Mouse (Mus musculus) embryonic facial prominence, embryonic 11.5 days (tissue): ENCODE data around the gene Col13a1. TPM values are rescaled to one million over a fixed set of nuclear protein-coding genes. Genes with fewer than 3 reads are reported as not detected.

Source experiments
- ATAC-seq: fragments of 200-750 bp; cut with Nextera tagmentation; replicated peaks from 2 replicates; pipeline ENCODE4 v1.8.0; 2017; ENCODE audit warnings: low read depth; ENCODE audit not compliant: insufficient number of reproducible peaks, low FRiP score, low TSS enrichment
- DNase-seq: peaks from one replicate; pipeline ENCODE4 v3.0.0-alpha.2; 2015; ENCODE audit warnings: low spot score
- H3K27ac ChIP-seq: fragments of 300-500 bp; sonication (generic); replicated peaks from 2 replicates; pipeline ENCODE4 v1.5.1; 2014; ENCODE audit warnings: mild to moderate bottlenecking, low read depth, low read length, control low read depth
- H3K27me3 ChIP-seq: fragments of 300-500 bp; sonication (generic); 2 replicates; pipeline ENCODE4 v1.6.1; 2014; ENCODE audit warnings: mild to moderate bottlenecking, low read length, moderate library complexity, mixed read lengths; ENCODE audit not compliant: control insufficient read depth, insufficient read depth
- H3K36me3 ChIP-seq: fragments of 300-500 bp; sonication (generic); replicated peaks from 2 replicates; pipeline ENCODE4 v1.6.1; 2014; ENCODE audit warnings: low read depth, mild to moderate bottlenecking, low read length, moderate library complexity, mixed read lengths; ENCODE audit not compliant: control insufficient read depth, insufficient read depth
- H3K4me1 ChIP-seq: fragments of 300-500 bp; sonication (generic); 2 replicates; pipeline ENCODE4 v1.6.1; 2014; ENCODE audit warnings: low read length, mixed read lengths; ENCODE audit not compliant: control insufficient read depth, insufficient read depth
- H3K4me2 ChIP-seq: fragments of 300-500 bp; sonication (generic); 2 replicates; pipeline ENCODE4 v1.6.1; 2014; ENCODE audit warnings: low read depth, mild to moderate bottlenecking, control low read depth, low read length, moderate library complexity
- H3K4me3 ChIP-seq: fragments of 300-500 bp; sonication (generic); 2 replicates; pipeline ENCODE4 v1.5.1; 2014; ENCODE audit warnings: low read depth, low read length, control low read depth
- H3K9ac ChIP-seq: fragments of 300-500 bp; sonication (generic); replicated peaks from 2 replicates; pipeline ENCODE4 v1.6.1; 2014; ENCODE audit warnings: mild to moderate bottlenecking, control low read depth, low read length
- H3K9me3 ChIP-seq: fragments of 300-500 bp; sonication (generic); replicated peaks from 2 replicates; pipeline ENCODE4 v1.6.1; 2016; ENCODE audit warnings: mild to moderate bottlenecking, low read length, inconsistent platforms, mixed read lengths; ENCODE audit not compliant: control insufficient read depth
- WGBS: fragments of 180-500 bp; shearing (Covaris S2); extraction: QIAGEN DNeasy Blood & Tissue Kit; methylation state at CpG from one replicate; pipeline ENCODE4 v1.1.7; 2014; 5-methylcytosine and 5-hydroxymethylcytosine counted together
- polyA plus RNA-seq: library from polyadenylated mRNA; unstranded; fragments of >200 nt; fragmentation: Nextera tagmentation; extraction: Ambion mirVana; gene quantifications from 2 replicates; pipeline ENCODE4 v1.2.1, GENCODE M21; 2014

The Col13a1 gene
- polyA plus RNA-seq, 1 experiment from 2014 or later: 4.6 TPM

DNA sequence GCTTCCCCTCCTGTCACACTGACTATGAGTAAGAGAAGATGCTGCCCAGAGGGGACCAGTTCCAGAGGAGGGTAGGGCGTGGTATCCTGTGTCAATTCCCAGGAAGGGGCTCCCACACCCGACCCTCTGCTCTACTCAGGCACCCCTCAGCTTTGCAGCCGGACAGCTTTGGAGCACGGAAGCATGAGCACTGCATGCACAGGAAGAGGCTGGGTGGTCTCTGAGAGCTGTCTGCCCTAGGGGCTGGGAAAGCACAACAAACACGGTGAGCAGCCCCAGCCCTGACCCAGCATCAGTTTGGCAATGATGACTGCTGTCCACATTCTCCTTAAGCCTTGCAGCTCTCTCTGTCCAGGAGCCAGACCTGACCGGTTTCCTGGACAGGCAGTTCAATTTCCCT is 47.2 kb downstream of the Col13a1 start:
- H3K4me2 ChIP-seq: no peak overlapping the region
- ATAC-seq: no peak
- no peak for DNase-seq
- H3K36me3 ChIP-seq: no peaks in the 10 kb centered on the region
- no peaks in the 10 kb centered on the region for H3K9me3 ChIP-seq
- H3K4me1 ChIP-seq: peaks cover 4% of the 10 kb centered on the region
- no peak overlapping the region for H3K9ac ChIP-seq
- H3K27me3 ChIP-seq: no peaks in the 10 kb centered on the region; the same call in 1 of the 2 replicates
- 24% methylated on average over 6 of the region's 6 CpGs for WGBS
- no peak overlapping the region for H3K4me3 ChIP-seq
- no peak overlapping the region for H3K27ac ChIP-seq

DNA sequence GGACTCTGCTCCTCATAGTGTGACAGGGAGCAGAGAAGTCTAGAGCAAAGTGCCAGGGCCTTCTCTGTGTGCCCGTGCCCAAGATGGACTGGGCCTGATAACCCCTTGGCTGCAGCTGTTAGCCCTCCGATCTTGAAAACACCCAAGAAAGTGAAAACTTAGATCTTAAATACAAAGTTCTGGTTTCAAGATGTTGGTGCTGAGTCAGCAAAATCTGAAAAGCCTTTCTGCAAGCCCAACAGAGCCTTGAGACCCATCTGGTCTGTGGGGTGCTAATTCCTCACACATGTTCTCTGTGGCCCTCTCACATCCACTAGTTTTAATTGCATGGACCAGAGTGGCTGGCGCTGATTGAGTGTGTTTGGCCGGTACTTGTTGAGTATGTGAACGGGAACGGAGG is 49.0 kb downstream of the Col13a1 start:
- H3K36me3 ChIP-seq: no peaks in the 10 kb centered on the region
- H3K9ac ChIP-seq: no peak overlapping the region
- H3K4me1 ChIP-seq: no peaks in the 10 kb centered on the region
- no peak overlapping the region for H3K4me3 ChIP-seq
- H3K9me3 ChIP-seq: no peaks in the 10 kb centered on the region
- ATAC-seq (no peak), DNase-seq (no peak)
- 56% methylated on average over 6 of the region's 6 CpGs for WGBS
- H3K27ac ChIP-seq: no peak overlapping the region
- H3K4me2 ChIP-seq: no peak overlapping the region
- no peaks in the 10 kb centered on the region for H3K27me3 ChIP-seq

DNA sequence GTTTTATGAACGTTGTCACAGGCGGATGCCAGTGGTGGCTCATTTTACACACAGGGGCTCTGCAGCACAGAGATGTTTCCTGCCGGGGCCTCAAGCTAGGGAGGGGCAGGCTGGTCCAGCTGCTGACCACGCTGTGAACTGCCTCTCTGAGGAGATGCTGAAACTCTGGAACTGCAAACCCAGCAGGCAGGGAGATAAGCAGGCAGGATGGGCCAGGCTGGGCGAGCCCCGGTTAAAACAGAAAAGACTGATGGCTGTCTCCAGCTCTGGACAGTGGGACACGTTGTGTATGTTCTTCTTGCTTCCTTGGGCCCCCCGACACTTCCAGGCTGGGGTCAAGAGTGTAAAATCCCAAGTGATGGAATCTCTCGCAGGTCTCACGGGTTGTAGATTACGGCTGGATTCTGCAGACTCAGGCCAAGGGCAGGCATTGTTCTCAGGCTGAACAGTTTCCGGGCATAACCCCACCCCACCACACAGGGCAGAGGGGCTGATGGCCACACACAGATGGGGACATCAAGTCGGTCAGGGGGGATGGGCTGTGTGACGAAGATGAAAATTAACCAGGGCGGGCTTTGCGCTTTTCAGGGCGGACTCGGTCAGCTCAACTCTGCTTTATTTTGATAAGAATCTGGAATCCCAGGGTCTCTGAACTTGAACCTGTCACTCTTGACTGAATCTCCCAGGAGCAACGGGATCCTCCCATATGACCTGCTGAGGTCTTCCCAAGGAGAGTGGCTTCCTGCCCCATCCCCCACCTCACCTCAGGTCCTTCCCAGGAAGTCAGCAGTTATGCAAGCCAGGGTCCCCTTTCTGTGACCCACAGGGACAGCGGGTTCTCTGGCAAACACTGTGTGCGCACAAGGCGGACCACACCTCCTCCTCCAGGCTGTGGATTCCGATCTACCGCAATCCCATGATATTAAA is 49.9 kb downstream of the Col13a1 start:
- peak overlapping the region; percentile 66; the same call in 1 of the 2 replicates for H3K27ac ChIP-seq
- H3K4me3 ChIP-seq: no peak overlapping the region
- 8% methylated on average over 24 of the region's 24 CpGs for WGBS
- H3K4me2 ChIP-seq: no peak overlapping the region; the same call in 1 of the 2 replicates
- peak; percentile 49; the same call in 1 of the 2 replicates for ATAC-seq
- H3K27me3 ChIP-seq: no peaks in the 10 kb centered on the region
- H3K9ac ChIP-seq: peak overlapping the region; percentile 28
- H3K9me3 ChIP-seq: no peaks in the 10 kb centered on the region
- peak; percentile 64 for DNase-seq
- H3K4me1 ChIP-seq: no peaks in the 10 kb centered on the region
- H3K36me3 ChIP-seq: no peaks in the 10 kb centered on the region

DNA sequence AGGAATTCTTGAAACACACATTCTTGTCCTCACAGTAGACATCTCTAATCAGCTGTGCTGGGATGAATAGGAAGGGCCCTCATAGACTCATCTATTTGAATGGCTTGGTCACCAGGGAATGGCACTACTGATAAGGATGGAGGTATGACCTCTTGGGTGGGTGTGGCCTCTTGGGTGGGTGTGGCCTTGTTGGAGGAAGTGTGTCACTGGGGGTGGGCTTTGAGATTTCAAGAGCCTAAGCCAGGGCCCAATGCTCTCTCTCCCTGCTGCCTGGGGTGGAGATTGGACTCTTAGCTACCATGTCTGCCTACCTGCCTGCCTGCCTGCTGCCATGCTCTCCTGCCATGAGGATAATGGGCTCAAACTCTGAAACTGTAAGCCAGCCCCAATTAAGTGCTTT is 53.2 kb downstream of the Col13a1 start:
- no peaks in the 10 kb centered on the region for H3K36me3 ChIP-seq
- H3K9me3 ChIP-seq: no peaks in the 10 kb centered on the region
- no peak overlapping the region for H3K27ac ChIP-seq
- ATAC-seq (no peak), DNase-seq (no peak)
- H3K4me1 ChIP-seq: peaks cover 3% of the 10 kb centered on the region; the same call in 1 of the 2 replicates
- H3K4me2 ChIP-seq: no peak overlapping the region
- no peaks in the 10 kb centered on the region for H3K27me3 ChIP-seq
- H3K9ac ChIP-seq: no peak overlapping the region
- no peak overlapping the region for H3K4me3 ChIP-seq

DNA sequence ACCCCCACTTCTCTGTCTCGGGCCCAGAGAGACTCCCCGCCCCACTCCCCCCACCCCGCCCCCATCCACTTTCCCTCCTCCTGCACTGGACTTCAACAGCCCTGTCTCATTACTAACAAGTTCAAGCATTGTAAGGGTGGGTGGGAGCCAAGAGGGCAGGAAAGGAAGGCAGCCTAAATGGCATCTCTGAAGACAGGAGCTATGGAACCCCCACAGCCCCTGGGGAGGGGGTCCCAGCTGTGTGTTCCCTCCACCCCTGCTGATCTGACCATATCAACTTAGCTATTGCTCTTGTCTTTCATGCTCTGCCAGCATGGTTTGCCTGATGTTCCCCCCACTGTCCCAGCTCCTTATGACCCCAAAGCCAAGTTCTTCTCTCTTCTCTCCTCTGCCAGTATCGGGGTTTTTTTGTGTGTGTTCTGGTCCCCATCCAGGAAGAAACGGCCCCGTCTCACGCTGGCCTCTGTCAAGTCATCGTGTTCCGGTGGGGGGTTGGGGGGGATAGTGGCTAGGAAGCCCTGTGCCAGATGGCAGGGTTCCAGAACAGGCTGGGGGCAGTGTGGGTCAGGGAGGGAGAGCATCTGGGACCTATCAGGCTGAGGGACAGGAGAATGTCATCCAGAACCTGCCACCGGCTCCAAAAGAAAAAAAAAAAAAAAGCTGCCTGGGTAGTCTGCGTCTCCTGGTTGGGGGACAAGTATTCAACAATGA is 58.1 kb downstream of the Col13a1 start:
- Histone ChIP-seq H3K4me1 (peaks cover 7% of the 10 kb centered on the region), H3K9me3 (no peaks in the 10 kb centered on the region), H3K4me2 (peak overlapping the region; percentile 7; the same call in 1 of the 2 replicates), H3K36me3 (no peaks in the 10 kb centered on the region), H3K4me3 (no peak overlapping the region), H3K9ac (no peak overlapping the region), H3K27ac (peak overlapping the region; percentile 56; the same call in 1 of the 2 replicates), H3K27me3 (no peaks in the 10 kb centered on the region)
- 16% methylated on average over 11 of the region's 11 CpGs for WGBS
- ATAC-seq (no peak), DNase-seq (peak; percentile 52)

DNA sequence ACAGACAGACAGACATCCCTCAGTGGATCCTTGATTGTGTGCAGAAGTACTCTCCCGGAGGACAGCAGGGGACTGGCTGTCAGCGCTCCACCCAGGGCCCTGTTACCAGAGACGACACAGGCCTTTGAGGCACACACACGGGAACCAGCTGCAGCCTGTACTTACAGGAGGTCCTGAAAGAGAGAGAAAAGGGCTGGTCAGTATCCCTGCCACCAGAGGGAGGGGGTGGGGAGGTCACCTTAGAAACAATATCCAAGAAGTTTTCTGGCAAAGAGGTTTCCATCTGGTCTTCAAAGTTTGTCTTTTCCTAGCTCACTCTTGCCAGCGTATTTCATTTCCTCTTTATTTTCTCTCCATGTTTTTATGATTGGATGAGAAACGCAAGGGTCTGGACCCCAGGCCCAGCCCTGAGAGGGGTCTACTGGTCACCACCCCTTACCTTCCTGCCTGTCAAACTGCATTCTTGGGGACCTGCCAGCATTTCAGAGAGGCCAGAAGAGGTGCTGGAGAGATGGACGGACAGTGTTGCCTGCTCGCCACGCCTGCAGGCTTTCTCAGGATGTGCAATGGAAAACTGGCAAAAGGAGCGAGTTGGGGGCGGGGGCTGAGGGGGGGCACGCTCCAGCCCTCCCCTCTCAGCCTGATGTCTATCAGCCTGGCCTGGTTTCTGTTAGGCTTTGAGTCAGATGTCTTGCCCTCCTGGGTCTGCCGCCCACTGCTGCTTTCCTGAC is 58.8 kb downstream of the Col13a1 start:
- 19% methylated on average over 13 of the region's 13 CpGs for WGBS
- Histone ChIP-seq H3K27me3 (no peaks in the 10 kb centered on the region), H3K4me1 (peaks cover 7% of the 10 kb centered on the region), H3K27ac (peak overlapping the region; percentile 56; the same call in 1 of the 2 replicates), H3K9ac (no peak overlapping the region), H3K4me2 (peak overlapping the region; percentile 7; the same call in 1 of the 2 replicates), H3K36me3 (no peaks in the 10 kb centered on the region), H3K4me3 (no peak overlapping the region), H3K9me3 (peaks cover under 1% of the 10 kb centered on the region; the same call in 1 of the 2 replicates)
- ATAC-seq (no peak), DNase-seq (peak; percentile 55)

DNA sequence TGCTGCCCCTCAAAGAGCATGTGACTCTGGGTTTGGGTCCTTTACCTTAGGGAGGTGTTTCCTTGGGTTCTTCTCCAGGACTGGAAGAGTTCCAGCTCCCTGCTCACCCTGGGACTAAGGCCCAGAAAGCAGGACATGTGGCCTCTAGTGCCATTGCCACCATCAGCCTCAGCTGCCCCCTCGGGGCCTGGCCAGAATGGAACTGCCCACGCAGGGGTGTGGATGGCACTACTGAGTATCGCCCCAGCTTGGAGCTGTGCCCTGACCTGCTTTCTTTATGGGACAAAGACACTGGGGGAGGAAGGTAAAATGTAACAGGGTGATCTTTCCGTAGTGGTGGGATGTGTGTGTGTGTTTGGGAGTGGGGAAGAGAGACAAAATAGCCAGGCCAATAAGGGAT is 59.4 kb downstream of the Col13a1 start:
- peaks cover 3% of the 10 kb centered on the region; the same call in 1 of the 2 replicates for H3K9me3 ChIP-seq
- no peak overlapping the region for H3K27ac ChIP-seq
- H3K4me2 ChIP-seq: no peak overlapping the region
- H3K36me3 ChIP-seq: no peaks in the 10 kb centered on the region
- DNase-seq (no peak), ATAC-seq (no peak)
- no peaks in the 10 kb centered on the region for H3K27me3 ChIP-seq
- 89% methylated on average over 4 of the region's 4 CpGs for WGBS
- H3K9ac ChIP-seq: no peak overlapping the region
- H3K4me3 ChIP-seq: no peak overlapping the region
- H3K4me1 ChIP-seq: peaks cover 7% of the 10 kb centered on the region
